Mouse (Mus musculus) stomach, postnatal 0 days (tissue): ENCODE data around the gene Ptcd2. TPM values are rescaled to one million over a fixed set of nuclear protein-coding genes. Genes with fewer than 3 reads are reported as not detected.

Experiments
- ATAC-seq: fragments of 200-750 bp; cut with Nextera tagmentation; 2 replicates; pipeline ENCODE4 v1.8.0; 2017; ENCODE audit not compliant: low FRiP score, low TSS enrichment
- DNase-seq: peaks from one replicate; pipeline ENCODE4 v3.0.0-alpha.2; 2016; ENCODE audit warnings: low spot score
- H3K27ac ChIP-seq: fragments of 300-500 bp; sonication (generic); replicated peaks from 2 replicates; pipeline ENCODE4 v1.5.1; 2014; ENCODE audit warnings: mild to moderate bottlenecking, control low read depth
- H3K27me3 ChIP-seq: fragments of 300-500 bp; sonication (generic); 2 replicates; pipeline ENCODE4 v1.6.1; 2014; ENCODE audit warnings: low read length; ENCODE audit not compliant: control insufficient read depth, insufficient read depth
- H3K36me3 ChIP-seq: fragments of 300-500 bp; sonication (generic); 2 replicates; pipeline ENCODE4 v1.6.1; 2014; ENCODE audit warnings: low read length, mixed read lengths; ENCODE audit not compliant: control insufficient read depth, insufficient read depth
- H3K4me1 ChIP-seq: fragments of 300-500 bp; sonication (generic); replicated peaks from 2 replicates; pipeline ENCODE4 v1.6.1; 2014; ENCODE audit warnings: antibody characterized with exemption; ENCODE audit not compliant: control insufficient read depth, insufficient read depth
- H3K4me2 ChIP-seq: fragments of 300-500 bp; sonication (generic); replicated peaks from 2 replicates; pipeline ENCODE4 v1.6.1; 2014; ENCODE audit warnings: low read depth, mild to moderate bottlenecking, control low read depth, moderate library complexity
- H3K4me3 ChIP-seq: fragments of 300-500 bp; sonication (generic); 2 replicates; pipeline ENCODE4 v1.5.1; 2014; ENCODE audit warnings: low read depth, low read length, control low read depth
- H3K9ac ChIP-seq: fragments of 300-500 bp; sonication (generic); 2 replicates; pipeline ENCODE4 v1.6.1; 2014; ENCODE audit warnings: mild to moderate bottlenecking, low read length, control low read depth, mixed read lengths
- H3K9me3 ChIP-seq: fragments of 300-500 bp; sonication (generic); 2 replicates; pipeline ENCODE4 v1.6.1; 2016; ENCODE audit warnings: low read length; ENCODE audit not compliant: control insufficient read depth
- CTCF ChIP-seq: IDR thresholded peaks from 2 replicates; pipeline ENCODE4 v1.5.1; 2016; ENCODE audit warnings: antibody characterized with exemption, low read depth, mild to moderate bottlenecking, moderate library complexity
- EP300 ChIP-seq: optimal IDR thresholded peaks from 2 replicates; pipeline ENCODE3; 2016; ENCODE audit warnings: antibody characterized with exemption
- WGBS: fragments of 180-500 bp; shearing (Covaris S2); extraction: QIAGEN DNeasy Blood & Tissue Kit; methylation state at CpG from one replicate; pipeline ENCODE4 v1.1.7; 2014; 5-methylcytosine and 5-hydroxymethylcytosine counted together
- polyA plus RNA-seq: library from polyadenylated mRNA; unstranded; fragments of >200 nt; fragmentation: Nextera tagmentation; extraction: Ambion mirVana; gene quantifications from 2 replicates; pipeline ENCODE4 v1.2.1, GENCODE M21; 2015

The Ptcd2 gene
- polyA plus RNA-seq, 1 experiment from 2014 or later: 30.1 TPM

GRCm38 (mm10) chr13:99290766-99291165, 53.7 kb downstream of the Ptcd2 start:
- Histone ChIP-seq H3K27me3 (no peaks in the 10 kb centered on the region), H3K4me1 (no peaks in the 10 kb centered on the region), H3K4me2 (no peak overlapping the region), H3K36me3 (no peaks in the 10 kb centered on the region), H3K4me3 (no peak overlapping the region), H3K9ac (no peak overlapping the region), H3K27ac (no peak overlapping the region), H3K9me3 (no peaks in the 10 kb centered on the region)
- no peak for TF ChIP-seq EP300
- TF ChIP-seq CTCF: no peak
- ATAC-seq (no peak), DNase-seq (no peak)
- 93% methylated on average over 8 of the region's 8 CpGs for WGBS

DNA sequence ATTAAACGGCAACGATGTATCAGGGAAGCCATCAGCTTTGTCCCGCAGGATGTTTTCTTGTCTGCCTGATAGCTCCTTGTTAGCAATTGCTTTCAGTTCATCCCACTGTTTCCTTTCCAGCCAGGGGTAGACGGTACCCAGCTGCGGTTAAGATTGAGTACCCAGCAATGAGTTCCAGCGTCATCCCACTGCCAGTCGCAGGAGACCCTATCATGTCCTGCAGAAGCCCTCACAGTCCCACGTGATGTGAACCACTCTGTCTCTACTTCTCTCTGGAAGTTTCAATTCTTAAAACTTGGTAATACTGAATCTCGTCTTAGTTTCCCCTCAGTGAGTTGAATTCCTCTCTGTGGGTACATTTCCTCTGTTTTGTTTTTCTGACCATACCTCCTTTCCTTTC, 56.7 kb downstream of the Ptcd2 start:
- WGBS: 85% methylated on average over 9 of the region's 9 CpGs
- no peaks in the 10 kb centered on the region for H3K9me3 ChIP-seq
- H3K27ac ChIP-seq: no peak overlapping the region
- H3K27me3 ChIP-seq: no peaks in the 10 kb centered on the region
- no peak overlapping the region for H3K4me3 ChIP-seq
- no peak overlapping the region for H3K9ac ChIP-seq
- ATAC-seq: no peak
- TF ChIP-seq EP300 (no peak), CTCF (no peak)
- H3K4me2 ChIP-seq: no peak overlapping the region
- H3K4me1 ChIP-seq: no peaks in the 10 kb centered on the region
- H3K36me3 ChIP-seq: no peaks in the 10 kb centered on the region
- DNase-seq: no peak

DNA sequence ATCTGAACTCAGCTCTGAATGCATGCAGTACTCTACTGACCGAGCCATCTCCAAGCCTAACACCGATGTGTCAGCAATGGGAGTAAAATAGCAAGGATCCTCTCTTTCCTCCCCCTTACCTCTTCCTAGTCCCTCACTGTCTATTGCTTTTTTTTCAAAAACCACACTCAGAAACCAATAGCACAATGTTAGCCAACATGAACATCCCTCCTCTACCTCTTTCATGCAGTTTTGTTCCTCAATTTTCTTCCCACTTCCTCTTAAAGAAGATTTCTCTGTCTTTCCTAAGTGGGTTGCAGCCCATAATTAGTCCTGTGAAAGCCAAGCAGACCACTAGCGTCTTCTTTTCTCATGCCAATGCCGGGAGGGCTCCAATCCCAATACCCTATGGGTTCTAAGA, 57.3 kb downstream of the Ptcd2 start:
- no peaks in the 10 kb centered on the region for H3K9me3 ChIP-seq
- no peak overlapping the region for H3K4me2 ChIP-seq
- no peak overlapping the region for H3K27ac ChIP-seq
- ATAC-seq (no peak), DNase-seq (no peak)
- WGBS: 87% methylated on average over 4 of the region's 4 CpGs
- H3K4me3 ChIP-seq: no peak overlapping the region
- no peaks in the 10 kb centered on the region for H3K36me3 ChIP-seq
- no peaks in the 10 kb centered on the region for H3K27me3 ChIP-seq
- no peaks in the 10 kb centered on the region for H3K4me1 ChIP-seq
- no peak for TF ChIP-seq CTCF
- no peak for TF ChIP-seq EP300
- H3K9ac ChIP-seq: no peak overlapping the region

GRCm38 (mm10) chr13:99285241-99285640, 59.3 kb downstream of the Ptcd2 start:
- H3K9me3 ChIP-seq: no peaks in the 10 kb centered on the region
- no peak overlapping the region for H3K4me3 ChIP-seq
- H3K36me3 ChIP-seq: no peaks in the 10 kb centered on the region
- H3K27me3 ChIP-seq: no peaks in the 10 kb centered on the region
- TF ChIP-seq CTCF: no peak
- H3K27ac ChIP-seq: no peak overlapping the region
- ATAC-seq (no peak), DNase-seq (no peak)
- WGBS: 51% methylated on average over 2 of the region's 2 CpGs
- H3K4me2 ChIP-seq: no peak overlapping the region
- H3K4me1 ChIP-seq: no peaks in the 10 kb centered on the region
- H3K9ac ChIP-seq: no peak overlapping the region

- TF ChIP-seq EP300: no peak
- no peak for TF ChIP-seq CTCF
- 85% methylated on average over 21 of the region's 21 CpGs for WGBS
- DNase-seq: no peak
These were observed 59.9 kb downstream of the Ptcd2 start for GRCm38 (mm10) chr13:99284400-99285160.

GRCm38 (mm10) chr13:99283916-99284315, 60.6 kb downstream of the Ptcd2 start:
- Histone ChIP-seq H3K36me3 (no peaks in the 10 kb centered on the region), H3K4me1 (no peaks in the 10 kb centered on the region), H3K4me2 (no peak overlapping the region), H3K9me3 (no peaks in the 10 kb centered on the region), H3K4me3 (no peak overlapping the region), H3K27ac (no peak overlapping the region), H3K27me3 (no peaks in the 10 kb centered on the region), H3K9ac (no peak overlapping the region)
- WGBS: 89% methylated on average over 12 of the region's 12 CpGs
- DNase-seq (no peak), ATAC-seq (no peak)
- TF ChIP-seq EP300 (no peak), CTCF (no peak)

More at GRCm38 (mm10) chr13:99284400-99285160, 59.9 kb downstream of the Ptcd2 start:
- no peaks in the 10 kb centered on the region for H3K4me1 ChIP-seq
- no peaks in the 10 kb centered on the region for H3K27me3 ChIP-seq
- no peak overlapping the region for H3K4me3 ChIP-seq
- no peak overlapping the region for H3K4me2 ChIP-seq
- H3K27ac ChIP-seq: no peak overlapping the region
- H3K9ac ChIP-seq: no peak overlapping the region
- no peaks in the 10 kb centered on the region for H3K9me3 ChIP-seq
- no peaks in the 10 kb centered on the region for H3K36me3 ChIP-seq
- no peak for ATAC-seq
